Mouse (Mus musculus): Measurements from ENCODE around the gene Sv2c.
"Not testable (repeated sequence)": the region's sequence is repeated elsewhere in the genome, so short reads cannot be mapped to it uniquely, and the experiment has no call there.

Gene Sv2c

GRCm38 (mm10) chr13:96045396-96045795, 87.0 kb downstream of the Sv2c start:
- DNase-seq, result peak; percentile 52

- no peak for DNase-seq
Observed at GRCm38 (mm10) chr13:96040275-96041042, 91.9 kb downstream of the Sv2c start.

- DNase-seq, result no peak
Observed at GRCm38 (mm10) chr13:96039536-96039935, 92.8 kb downstream of the Sv2c start.

- DNase-seq, result peak; percentile 39
Observed at GRCm38 (mm10) chr13:96030368-96031223, 101.8 kb downstream of the Sv2c start.

GRCm38 (mm10) chr13:96023858-96024257, 108.5 kb downstream of the Sv2c start:
- DNase-seq, result peak; percentile 19

- DNase-seq, result no peak
Observed at GRCm38 (mm10) chr13:96015516-96015915, 116.9 kb downstream of the Sv2c start.

- no peak for DNase-seq
Observed at GRCm38 (mm10) chr13:96010861-96011511, 121.4 kb downstream of the Sv2c start.

DNA sequence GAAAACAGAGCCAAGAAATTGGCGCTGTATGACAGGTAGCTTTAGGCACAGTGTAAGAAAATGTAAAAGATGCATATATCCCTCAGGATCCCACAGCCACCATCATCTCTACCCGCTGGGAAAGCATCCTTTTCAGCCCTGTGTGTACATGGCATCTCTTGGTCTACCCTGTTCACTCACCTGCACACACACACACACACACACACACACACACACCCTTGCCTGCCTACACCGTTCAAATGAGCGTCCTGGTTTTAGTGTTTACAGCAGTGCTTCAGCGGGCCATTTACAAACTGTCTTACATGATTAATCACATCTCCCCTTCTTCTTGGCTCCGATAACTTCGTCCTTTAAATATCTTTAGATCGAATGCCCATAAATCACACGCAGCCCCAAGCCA, 123.4 kb downstream of the Sv2c start:
- DNase-seq, result no peak

DNA sequence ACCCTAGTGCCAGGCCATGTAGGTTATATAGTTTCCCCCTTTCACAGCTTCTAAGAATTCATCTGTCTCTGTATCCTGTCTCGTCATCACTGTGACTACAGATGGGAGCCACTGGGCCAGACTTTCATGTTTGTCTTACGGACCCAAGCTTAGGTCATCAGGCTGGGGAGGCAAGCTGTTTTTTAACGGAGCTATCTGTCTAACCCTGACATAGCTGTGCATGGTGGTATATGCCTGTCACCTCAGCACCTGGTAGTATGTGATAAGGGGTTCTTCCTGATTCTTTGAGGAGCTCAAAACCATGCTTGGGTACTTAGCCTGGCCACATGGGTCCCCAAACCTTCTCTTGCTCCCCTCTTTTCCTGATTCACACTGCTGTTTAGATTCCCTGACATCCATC, 124.2 kb downstream of the Sv2c start:
- DNase-seq, result no peak

DNA sequence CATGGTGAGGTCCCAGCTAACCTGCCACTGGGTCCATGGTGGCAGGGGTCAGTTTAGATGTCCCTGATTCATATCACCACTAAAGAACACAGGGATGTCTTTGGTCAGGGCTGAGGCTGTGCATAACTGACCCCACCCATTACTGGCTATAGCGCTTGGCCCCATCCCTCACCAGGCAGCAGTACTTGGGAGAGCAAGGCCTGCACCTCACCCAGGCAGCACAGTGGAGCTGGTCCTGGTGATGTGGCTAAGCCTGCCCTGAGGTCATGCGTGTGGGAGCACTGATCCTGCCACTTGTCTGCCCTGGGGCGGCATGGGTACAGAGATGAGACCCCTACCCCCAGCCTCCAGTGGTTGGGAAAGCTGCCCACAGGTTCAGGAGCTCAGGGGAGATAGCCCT, 128.8 kb downstream of the Sv2c start:
- no peak for DNase-seq

GRCm38 (mm10) chr13:96002475-96002874, 129.9 kb downstream of the Sv2c start:
- DNase-seq, result peak; percentile 79

GRCm38 (mm10) chr13:95999396-95999795, 133.0 kb downstream of the Sv2c start:
- no peak for DNase-seq

DNA sequence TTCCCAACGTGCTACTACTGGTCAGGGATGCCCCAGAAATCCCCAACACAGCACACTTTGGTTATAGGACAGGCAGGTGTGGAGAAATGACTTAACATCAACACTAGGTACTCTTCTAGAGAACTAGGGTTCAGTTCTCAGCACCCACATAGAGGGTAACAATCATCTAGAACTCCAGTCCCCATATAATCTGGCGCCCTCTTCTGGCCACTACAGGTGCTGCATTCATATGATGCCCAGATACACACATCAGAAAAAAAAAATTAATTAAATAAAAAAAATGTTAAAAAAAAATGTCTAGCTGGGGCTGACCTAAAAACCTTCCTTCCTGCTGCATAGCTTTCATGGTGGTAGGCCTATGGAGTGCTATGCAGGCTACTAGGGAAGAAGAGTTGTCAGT, 135.1 kb downstream of the Sv2c start:
- DNase-seq, result no peak

GRCm38 (mm10) chr13:95994705-95995703, 137.4 kb downstream of the Sv2c start:
- peak; percentile 55 for DNase-seq

- DNase-seq, result no peak
Observed at GRCm38 (mm10) chr13:95988181-95988580, 144.2 kb downstream of the Sv2c start.

DNA sequence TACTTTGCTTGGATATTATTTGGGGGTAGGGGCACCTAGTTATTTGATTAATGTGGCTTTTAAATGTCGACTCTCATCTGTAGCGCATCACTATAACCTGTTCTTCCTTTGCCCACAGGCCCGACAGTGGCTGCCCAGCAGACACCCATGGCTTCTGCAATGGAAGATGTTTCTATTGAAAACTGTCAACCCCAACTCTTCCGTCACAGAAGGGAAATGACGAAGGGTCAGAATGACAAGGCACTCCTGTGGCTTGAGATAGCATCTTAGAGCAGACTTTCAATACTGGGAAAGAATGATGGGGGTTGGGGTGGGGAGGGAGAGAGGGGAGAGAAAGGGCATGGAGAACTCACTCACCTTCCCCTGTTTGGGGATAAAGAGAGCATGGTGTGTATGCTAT, 145.2 kb downstream of the Sv2c start:
- no peak for DNase-seq

- peak; percentile 63 for DNase-seq
Observed at GRCm38 (mm10) chr13:95986375-95986774, 146.0 kb downstream of the Sv2c start.

GRCm38 (mm10) chr13:95975225-95975624, 157.2 kb downstream of the Sv2c start:
- DNase-seq, result no peak

DNA sequence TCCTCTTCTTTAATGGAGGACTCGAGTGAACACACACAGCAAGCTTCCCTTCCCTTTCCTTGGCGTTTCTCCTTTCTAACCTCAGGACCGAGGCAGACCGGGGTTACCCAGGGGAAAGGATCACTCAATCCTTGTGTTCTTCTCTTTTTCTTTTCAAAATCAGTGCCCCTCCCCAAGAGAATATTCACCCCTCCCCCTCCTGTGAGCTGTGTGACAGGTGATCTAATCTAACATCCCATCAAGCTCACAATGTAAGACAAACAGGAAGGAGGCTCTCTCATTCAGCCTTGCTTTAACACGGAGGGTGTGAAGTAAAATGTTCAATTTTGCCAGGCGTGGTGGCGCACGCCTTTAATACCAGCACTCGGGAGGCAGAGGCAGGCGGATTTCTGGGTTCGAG, 158.3 kb downstream of the Sv2c start:
- DNase-seq, result no peak

- peak; percentile 75 for DNase-seq
Observed at GRCm38 (mm10) chr13:95973368-95973958, 158.9 kb downstream of the Sv2c start.

DNA sequence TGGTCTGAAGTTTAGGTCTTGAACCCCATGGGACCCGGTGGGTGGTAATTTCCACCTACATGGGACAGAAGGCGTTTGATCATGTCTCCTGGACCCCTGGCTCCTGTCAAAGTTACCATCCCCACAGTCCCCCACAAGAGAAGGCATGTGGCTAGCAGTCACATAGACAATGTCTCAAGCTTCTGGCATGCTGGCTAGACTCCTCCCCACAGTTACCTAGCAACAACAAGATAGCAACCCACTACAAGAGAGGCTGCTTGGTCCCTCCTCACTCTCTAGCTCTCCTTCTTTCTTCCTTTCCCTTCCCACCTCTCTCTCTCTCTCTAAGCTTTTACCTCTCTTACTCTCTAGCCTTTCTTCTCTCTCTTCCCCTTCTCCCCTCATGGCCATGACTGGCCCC, 164.3 kb downstream of the Sv2c start:
- DNase-seq, result not testable (repeated sequence)

DNA sequence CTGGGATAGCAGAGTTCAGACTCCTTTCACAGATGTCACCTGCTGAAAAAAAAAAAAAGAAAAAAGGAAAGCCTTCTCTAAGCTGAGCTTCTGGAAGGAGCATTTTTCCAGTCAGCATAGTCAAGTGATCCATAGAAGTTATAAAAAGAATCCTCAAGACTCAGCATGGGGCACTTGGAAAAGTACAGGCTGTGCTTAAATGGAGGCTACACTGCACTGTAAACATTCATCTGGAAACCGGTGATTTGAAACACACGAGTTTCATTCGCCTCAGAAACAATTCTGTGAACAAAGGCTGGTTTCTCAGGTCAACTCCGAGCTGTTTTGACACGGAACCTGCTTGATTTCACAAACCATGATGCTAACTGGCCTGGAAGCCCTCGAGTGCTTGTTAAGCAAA, 165.6 kb downstream of the Sv2c start:
- DNase-seq, result no peak
